Mouse (Mus musculus) kidney, embryonic 14.5 days (tissue): ENCODE results near the gene Gpr84. TPM values are rescaled to one million over a fixed set of nuclear protein-coding genes. Genes with fewer than 3 reads are reported as not detected.

Experiments used
- ATAC-seq: fragments of 200-750 bp; cut with Nextera tagmentation; 2 replicates; pipeline ENCODE4 v1.8.0; 2017; ENCODE audit warnings: moderate number of reproducible peaks, mild to moderate bottlenecking, moderate TSS enrichment, moderate library complexity; ENCODE audit not compliant: low FRiP score, low TSS enrichment
- H3K27ac ChIP-seq: fragments of 300-500 bp; sonication (generic); 2 replicates; pipeline ENCODE4 v1.5.1; 2014; ENCODE audit warnings: low read depth, mild to moderate bottlenecking, low read length, moderate library complexity, mixed read lengths
- H3K27me3 ChIP-seq: fragments of 300-500 bp; sonication (generic); 2 replicates; pipeline ENCODE4 v1.6.1; 2014; ENCODE audit warnings: mild to moderate bottlenecking, low read length; ENCODE audit not compliant: control insufficient read depth, insufficient read depth
- H3K36me3 ChIP-seq: fragments of 300-500 bp; sonication (generic); 2 replicates; pipeline ENCODE4 v1.6.1; 2014; ENCODE audit warnings: low read length, mixed read lengths; ENCODE audit not compliant: control insufficient read depth, insufficient read depth
- H3K4me1 ChIP-seq: fragments of 300-500 bp; sonication (generic); 2 replicates; pipeline ENCODE4 v1.6.1; 2014; ENCODE audit warnings: low read length, mixed read lengths; ENCODE audit not compliant: control insufficient read depth, insufficient read depth
- H3K4me2 ChIP-seq: fragments of 300-500 bp; sonication (generic); replicated peaks from 2 replicates; pipeline ENCODE4 v1.6.1; 2014; ENCODE audit warnings: low read depth, mild to moderate bottlenecking, low read length
- H3K4me3 ChIP-seq: fragments of 300-500 bp; sonication (generic); 2 replicates; pipeline ENCODE4 v1.5.1; 2014; ENCODE audit warnings: mild to moderate bottlenecking, low read length
- H3K9ac ChIP-seq: fragments of 300-500 bp; sonication (generic); 2 replicates; pipeline ENCODE4 v1.6.1; 2014; ENCODE audit warnings: low read depth, mild to moderate bottlenecking, low read length, moderate library complexity
- H3K9me3 ChIP-seq: fragments of 300-500 bp; sonication (generic); 2 replicates; pipeline ENCODE4 v1.6.1; 2016; ENCODE audit warnings: low read length; ENCODE audit not compliant: control insufficient read depth
- WGBS: fragments of 180-500 bp; shearing (Covaris S2); extraction: QIAGEN DNeasy Blood & Tissue Kit; methylation state at CpG from one replicate; pipeline ENCODE4 v1.1.7; 2014; 5-methylcytosine and 5-hydroxymethylcytosine counted together
- polyA plus RNA-seq: library from polyadenylated mRNA; unstranded; fragments of >200 nt; fragmentation: Nextera tagmentation; extraction: Ambion mirVana; gene quantifications from 2 replicates; pipeline ENCODE4 v1.2.1, GENCODE M21; 2014

The Gpr84 gene
- polyA plus RNA-seq, 1 experiment from 2014 or later, result 0.69 TPM

DNA sequence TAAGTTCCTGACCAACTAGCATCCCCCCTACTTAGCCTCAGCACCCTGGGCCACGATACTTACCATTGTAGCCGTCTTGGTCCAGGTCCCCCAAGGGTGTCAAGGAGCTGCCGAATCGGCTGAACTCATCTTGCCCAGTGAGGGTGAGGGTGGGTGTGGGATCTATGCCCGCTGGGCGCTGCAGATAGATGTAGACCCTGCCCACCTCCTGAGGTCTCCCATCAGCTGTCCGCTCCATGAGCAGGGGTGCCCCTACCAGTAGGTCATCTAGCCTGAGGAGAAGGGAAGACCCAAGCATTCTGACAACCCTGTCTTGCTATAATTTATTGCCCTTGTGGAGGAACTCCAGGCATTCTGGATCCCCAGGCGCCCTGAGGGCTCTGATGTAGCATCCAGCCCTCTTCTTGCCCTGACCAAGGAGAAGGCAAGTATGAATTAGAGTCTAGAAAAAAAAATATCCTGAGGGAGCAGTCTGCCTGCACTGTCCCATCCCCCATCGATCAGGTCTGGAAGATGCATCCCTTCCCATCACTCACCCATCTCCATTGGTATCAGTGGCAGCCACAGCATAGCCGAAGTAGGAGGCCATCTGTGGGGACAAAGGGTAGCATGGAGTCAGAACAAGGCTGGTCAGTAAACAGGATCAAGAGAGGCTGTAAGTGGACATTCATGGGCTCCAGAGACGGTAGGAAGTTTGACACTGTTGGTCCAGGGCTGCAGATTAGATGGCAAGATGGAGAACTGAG lies 43.3 kb upstream of the Gpr84 start:
- H3K27ac ChIP-seq, result no peak overlapping the region
- no peaks in the 10 kb centered on the region for H3K4me1 ChIP-seq
- H3K27me3 ChIP-seq, result no peaks in the 10 kb centered on the region
- no peak overlapping the region for H3K9ac ChIP-seq
- no peaks in the 10 kb centered on the region for H3K9me3 ChIP-seq
- H3K4me2 ChIP-seq, result no peak overlapping the region
- no peak for ATAC-seq
- H3K4me3 ChIP-seq, result no peak overlapping the region
- H3K36me3 ChIP-seq, result peaks cover 68% of the 10 kb centered on the region
- WGBS, result 93% methylated on average over 11 of the region's 11 CpGs

DNA sequence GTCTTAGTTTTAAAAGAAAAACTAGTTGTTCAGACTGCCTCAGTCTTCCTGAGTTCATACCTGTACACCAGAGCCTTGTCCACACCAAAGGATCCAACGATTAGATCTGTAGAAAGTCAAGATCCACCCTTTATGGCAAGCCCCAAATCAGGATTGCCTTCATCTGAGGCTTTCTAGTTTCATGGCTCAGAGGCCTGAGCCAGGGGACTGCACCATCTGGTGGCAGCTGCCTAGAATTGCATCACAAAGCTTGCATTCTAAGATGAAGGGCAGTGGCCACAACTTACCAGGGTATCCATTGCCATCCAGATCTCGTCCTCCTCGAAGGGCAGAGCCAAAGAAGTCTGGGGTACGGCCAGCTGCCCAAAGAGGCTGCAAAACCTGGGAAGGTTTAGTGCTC lies 42.4 kb upstream of the Gpr84 start:
- no peaks in the 10 kb centered on the region for H3K27me3 ChIP-seq
- peaks cover 75% of the 10 kb centered on the region for H3K36me3 ChIP-seq
- no peak overlapping the region for H3K9ac ChIP-seq
- no peak overlapping the region for H3K27ac ChIP-seq
- WGBS, result 32% methylated on average over 4 of the region's 4 CpGs
- H3K9me3 ChIP-seq, result no peaks in the 10 kb centered on the region
- no peak overlapping the region for H3K4me2 ChIP-seq
- no peaks in the 10 kb centered on the region for H3K4me1 ChIP-seq
- no peak overlapping the region for H3K4me3 ChIP-seq
- no peak for ATAC-seq

DNA sequence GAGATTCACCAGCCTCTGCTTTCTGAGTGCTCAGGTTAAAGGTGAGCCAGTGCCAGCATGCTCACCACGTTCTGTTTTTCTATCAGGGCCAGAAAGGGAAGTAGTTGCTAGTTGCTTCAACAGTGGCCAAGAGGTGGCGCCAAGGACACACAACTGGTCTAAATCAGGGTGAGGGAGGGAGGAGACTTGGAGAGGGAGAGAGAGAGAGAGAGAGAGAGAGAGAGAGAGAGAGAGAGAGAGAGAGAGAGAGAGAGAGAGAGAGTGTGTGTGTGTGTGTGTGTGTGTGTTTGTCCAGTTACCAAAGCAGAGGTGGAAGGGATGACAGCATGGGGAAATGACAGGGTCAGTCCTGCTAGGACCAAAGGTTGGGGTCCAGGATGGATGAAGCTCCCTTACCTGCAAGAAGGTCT lies 36.9 kb upstream of the Gpr84 start:
- peaks cover 74% of the 10 kb centered on the region for H3K36me3 ChIP-seq
- no peak overlapping the region for H3K27ac ChIP-seq
- no peak overlapping the region for H3K4me2 ChIP-seq
- no peaks in the 10 kb centered on the region for H3K9me3 ChIP-seq
- no peak overlapping the region for H3K9ac ChIP-seq
- WGBS, result 11% methylated on average over 2 of the region's 2 CpGs
- H3K27me3 ChIP-seq, result peaks cover under 1% of the 10 kb centered on the region; the same call in 1 of the 2 replicates
- no peaks in the 10 kb centered on the region for H3K4me1 ChIP-seq
- no peak overlapping the region for H3K4me3 ChIP-seq
- ATAC-seq, result 0 out of 2 replicates have a peak, but pooled peaks have one; percentile 11

DNA sequence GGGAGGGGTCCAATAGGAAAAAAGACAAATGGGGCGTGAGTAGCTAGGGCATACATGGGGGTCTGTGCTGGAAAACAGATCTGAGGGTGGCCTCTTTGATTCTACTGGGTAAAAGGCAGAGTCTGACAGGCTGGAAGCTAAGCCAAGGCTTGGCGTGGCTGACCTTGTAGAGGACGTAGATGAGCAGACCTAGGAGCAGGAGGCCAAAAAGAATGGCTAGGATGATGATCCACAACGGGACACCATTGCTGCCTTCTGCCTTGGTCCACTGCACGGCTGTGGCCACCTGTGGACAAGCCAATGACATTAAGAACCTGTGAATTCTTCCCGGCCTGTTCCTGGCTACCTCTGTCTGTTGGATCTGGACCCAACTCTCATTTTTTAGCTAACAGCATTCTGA lies 35.4 kb upstream of the Gpr84 start:
- H3K9me3 ChIP-seq, result no peaks in the 10 kb centered on the region
- ATAC-seq, result no peak
- 89% methylated on average over 6 of the region's 6 CpGs for WGBS
- H3K27me3 ChIP-seq, result peaks cover 12% of the 10 kb centered on the region; the same call in 1 of the 2 replicates
- H3K9ac ChIP-seq, result no peak overlapping the region
- H3K27ac ChIP-seq, result no peak overlapping the region
- no peak overlapping the region for H3K4me2 ChIP-seq
- H3K36me3 ChIP-seq, result peaks cover 61% of the 10 kb centered on the region
- no peaks in the 10 kb centered on the region; the same call in none of the 2 replicates for H3K4me1 ChIP-seq
- H3K4me3 ChIP-seq, result no peak overlapping the region

DNA sequence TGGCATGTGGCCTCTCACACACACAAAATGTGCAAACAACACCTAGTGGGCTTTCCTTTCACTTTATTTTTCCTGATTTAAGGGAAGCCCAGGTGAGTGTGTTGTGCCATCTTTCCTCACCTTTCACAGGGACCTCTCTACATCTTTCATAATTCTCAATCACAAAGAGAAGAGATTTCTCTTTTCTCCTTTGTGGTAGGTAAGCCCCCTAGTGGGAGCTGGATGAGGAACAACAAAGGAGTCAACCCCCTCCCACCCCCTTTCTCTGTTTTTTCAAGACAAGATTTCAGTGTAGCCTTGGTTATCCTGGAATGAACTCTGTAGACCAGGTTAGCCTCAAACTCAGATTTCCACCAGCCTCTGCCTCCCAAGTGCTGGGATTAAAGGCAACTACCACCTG lies 33.1 kb upstream of the Gpr84 start:
- Histone ChIP-seq H3K4me2 (no peak overlapping the region), H3K4me3 (no peak overlapping the region), H3K9me3 (no peaks in the 10 kb centered on the region), H3K27ac (no peak overlapping the region), H3K27me3 (peaks cover 23% of the 10 kb centered on the region), H3K36me3 (peaks cover 39% of the 10 kb centered on the region), H3K9ac (no peak overlapping the region), H3K4me1 (peaks cover 9% of the 10 kb centered on the region)
- ATAC-seq, result no peak

DNA sequence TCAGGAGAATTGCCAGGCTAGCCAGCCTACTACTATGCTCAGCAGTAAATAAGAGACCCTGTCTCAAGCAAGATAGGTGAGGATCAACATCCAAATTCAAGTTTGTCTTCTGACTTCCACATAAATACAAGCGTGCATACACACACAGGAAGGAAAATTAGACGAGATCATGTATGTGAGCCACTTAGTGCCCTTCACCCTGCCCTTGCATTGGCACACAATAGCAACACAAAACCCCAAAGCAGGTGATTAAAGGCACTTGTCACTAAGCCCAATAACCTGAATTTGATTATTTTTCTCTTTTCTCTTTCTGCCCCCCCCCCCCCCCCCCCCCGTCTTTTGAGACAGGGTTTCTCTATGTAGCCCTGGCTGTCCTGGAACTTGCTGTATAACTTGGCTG lies 32.6 kb upstream of the Gpr84 start:
- Histone ChIP-seq H3K9me3 (no peaks in the 10 kb centered on the region), H3K27ac (no peak overlapping the region), H3K36me3 (peaks cover 36% of the 10 kb centered on the region), H3K9ac (no peak overlapping the region), H3K4me3 (no peak overlapping the region), H3K4me1 (peaks cover 9% of the 10 kb centered on the region), H3K27me3 (peaks cover 23% of the 10 kb centered on the region), H3K4me2 (no peak overlapping the region)
- no peak for ATAC-seq
- WGBS, result 83% methylated on average over 3 of the region's 3 CpGs

DNA sequence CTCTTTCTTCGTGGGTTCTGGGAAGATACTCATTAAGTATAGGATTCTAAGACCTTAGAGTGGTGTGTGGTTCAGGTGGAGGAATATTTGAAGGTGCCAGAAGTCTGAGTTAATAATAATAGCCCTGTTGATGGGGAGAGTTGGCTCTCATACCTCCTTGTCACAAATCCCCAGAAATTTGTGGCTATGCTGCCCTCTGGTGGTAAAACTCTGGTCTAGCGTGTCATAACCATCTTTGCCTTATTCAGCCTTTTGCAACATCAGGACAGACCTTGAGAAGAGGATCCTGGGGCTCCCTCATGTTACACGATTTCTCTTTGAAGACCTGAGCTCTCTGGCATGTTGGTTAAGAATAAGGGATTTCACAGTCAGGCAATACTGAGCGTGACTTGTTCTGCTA lies 32.0 kb upstream of the Gpr84 start:
- Histone ChIP-seq H3K9me3 (no peaks in the 10 kb centered on the region), H3K36me3 (peaks cover 30% of the 10 kb centered on the region), H3K27ac (no peak overlapping the region), H3K9ac (no peak overlapping the region), H3K4me2 (no peak overlapping the region), H3K4me1 (peaks cover 9% of the 10 kb centered on the region), H3K4me3 (no peak overlapping the region), H3K27me3 (peaks cover 23% of the 10 kb centered on the region)
- ATAC-seq, result peak; percentile 10; the same call in 1 of the 2 replicates
- WGBS, result 16% methylated on average over 4 of the region's 4 CpGs

DNA sequence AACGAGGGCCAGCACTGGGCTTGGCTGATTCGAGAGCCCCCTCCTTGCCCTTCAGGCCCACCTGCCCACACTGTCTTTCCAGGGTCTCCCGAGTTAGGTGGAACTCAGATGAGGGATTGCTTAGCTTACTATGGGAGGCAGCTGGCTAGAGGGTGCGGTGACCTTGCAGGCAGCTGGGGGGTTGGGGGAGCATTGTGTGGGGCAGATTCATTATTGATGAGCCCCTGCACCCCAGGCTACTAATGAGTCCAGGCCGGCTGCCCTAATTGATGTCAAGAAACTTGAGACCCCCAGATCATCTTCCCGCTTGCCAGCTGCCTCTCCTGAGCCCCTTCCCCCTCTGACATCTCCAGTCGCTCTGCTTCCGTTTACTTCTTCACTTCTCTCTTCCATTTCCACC lies 31.1 kb upstream of the Gpr84 start:
- H3K27me3 ChIP-seq, result peaks cover 23% of the 10 kb centered on the region
- no peak overlapping the region for H3K4me3 ChIP-seq
- H3K36me3 ChIP-seq, result peaks cover 24% of the 10 kb centered on the region
- no peak overlapping the region for H3K27ac ChIP-seq
- H3K9me3 ChIP-seq, result no peaks in the 10 kb centered on the region
- WGBS, result 23% methylated on average over 8 of the region's 8 CpGs
- no peak overlapping the region for H3K9ac ChIP-seq
- ATAC-seq, result no peak
- no peak overlapping the region for H3K4me2 ChIP-seq
- peaks cover 9% of the 10 kb centered on the region for H3K4me1 ChIP-seq

DNA sequence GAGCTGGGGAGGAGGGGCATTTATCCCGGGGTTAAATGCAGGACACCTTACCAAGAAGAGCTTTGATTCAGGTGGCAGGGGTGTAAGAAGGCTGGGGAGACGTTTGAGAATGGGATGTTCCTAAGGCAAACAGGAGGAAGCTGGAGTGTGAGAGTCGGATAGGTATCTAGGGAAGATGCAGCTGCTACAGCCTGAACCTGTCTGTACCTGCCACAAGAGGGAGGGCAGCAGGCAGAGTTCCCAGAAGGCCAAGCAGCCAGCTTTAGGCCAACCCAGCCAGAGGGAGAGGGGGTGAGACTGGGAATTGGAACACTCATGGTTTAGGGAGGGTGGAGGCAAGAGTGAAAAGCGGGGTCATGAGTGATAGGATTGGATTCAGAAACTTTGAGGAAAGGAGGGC lies 30.4 kb upstream of the Gpr84 start:
- H3K4me3 ChIP-seq, result no peak overlapping the region

More for the DNA sequence above, 30.4 kb upstream of the Gpr84 start:
- no peaks in the 10 kb centered on the region for H3K9me3 ChIP-seq
- peaks cover 23% of the 10 kb centered on the region for H3K27me3 ChIP-seq
- no peak overlapping the region for H3K27ac ChIP-seq
- peaks cover 16% of the 10 kb centered on the region for H3K36me3 ChIP-seq
- H3K4me2 ChIP-seq, result no peak overlapping the region
- WGBS, result 21% methylated on average over 4 of the region's 4 CpGs
- peaks cover 9% of the 10 kb centered on the region for H3K4me1 ChIP-seq
- ATAC-seq, result no peak
- no peak overlapping the region for H3K9ac ChIP-seq
